Mouse (Mus musculus): Measurements from ENCODE around the gene Alg13. TPM values are rescaled to one million over a fixed set of nuclear protein-coding genes. Genes with fewer than 3 reads are reported as not detected.

Gene Alg13
- polyA plus RNA-seq, 2 experiments = 18.7 to 28.6 TPM

- WGBS = 19% methylated on average over 5 of the region's 5 CpGs
- ATAC-seq (ENCODE audit: low FRiP score, low read depth) (no peak), DNase-seq (ENCODE audit: low spot score) (no peak)
- Histone ChIP-seq H3K36me3 (ENCODE audit: control insufficient read depth, insufficient read depth, low read length) (no peaks in the 10 kb centered on the region), H3K4me1 (ENCODE audit: control insufficient read depth, insufficient read depth, low read length) (no peaks in the 10 kb centered on the region), H3K9me3 (ENCODE audit: control insufficient read depth, low read length) (no peaks in the 10 kb centered on the region), H3K9ac (ENCODE audit: low read depth, low read length, severe bottlenecking) (no peak overlapping the region), H3K27me3 (ENCODE audit: control insufficient read depth, insufficient read depth, low read length) (no peaks in the 10 kb centered on the region), H3K4me2 (replicated peaks; ENCODE audit: low read depth, low read length, severe bottlenecking) (no peak overlapping the region), H3K4me3 (replicated peaks; ENCODE audit: low read length) (no peak overlapping the region), H3K27ac (replicated peaks; ENCODE audit: low read depth, low read length) (no peak overlapping the region)
- TF ChIP-seq POLR2A (IDR thresholded peaks at IDR 0.05; ENCODE audit: borderline replicate concordance, extremely low read depth, insufficient read depth, insufficient read length) = no peak
These were observed 2.6 kb upstream of the Alg13 start for GRCm38 (mm10) chrX:144315028-144315427.

- no peak overlapping the region for H3K9ac ChIP-seq (ENCODE audit: low read depth, low read length, severe bottlenecking)
- no peak for DNase-seq (ENCODE audit: low spot score)
- H3K4me3 ChIP-seq (replicated peaks; ENCODE audit: low read length) = no peak overlapping the region
- no peak overlapping the region for H3K27ac ChIP-seq (replicated peaks; ENCODE audit: low read depth, low read length)
- no peaks in the 10 kb centered on the region for H3K9me3 ChIP-seq (ENCODE audit: control insufficient read depth, low read length)
- no peaks in the 10 kb centered on the region for H3K36me3 ChIP-seq (ENCODE audit: control insufficient read depth, insufficient read depth, low read length)
- ATAC-seq (ENCODE audit: low FRiP score, low read depth) = no peak
- no peak overlapping the region for H3K4me2 ChIP-seq (replicated peaks; ENCODE audit: low read depth, low read length, severe bottlenecking)
- TF ChIP-seq POLR2A (IDR thresholded peaks at IDR 0.05; ENCODE audit: borderline replicate concordance, extremely low read depth, insufficient read depth, insufficient read length) = no peak
- 61% methylated on average over 5 of the region's 5 CpGs for WGBS
- H3K27me3 ChIP-seq (ENCODE audit: control insufficient read depth, insufficient read depth, low read length) = no peaks in the 10 kb centered on the region
- no peaks in the 10 kb centered on the region for H3K4me1 ChIP-seq (ENCODE audit: control insufficient read depth, insufficient read depth, low read length)
These were observed 1.6 kb upstream of the Alg13 start for GRCm38 (mm10) chrX:144316004-144316403.

- Histone ChIP-seq H3K4me1 (ENCODE audit: control insufficient read depth, insufficient read depth, low read length) (no peaks in the 10 kb centered on the region), H3K27me3 (ENCODE audit: control insufficient read depth, insufficient read depth, low read length) (no peaks in the 10 kb centered on the region), H3K4me3 (replicated peaks; ENCODE audit: low read length) (peak overlapping the region; percentile 55), H3K9ac (ENCODE audit: low read depth, low read length, severe bottlenecking) (peak overlapping the region; percentile 69), H3K36me3 (ENCODE audit: control insufficient read depth, insufficient read depth, low read length) (no peaks in the 10 kb centered on the region), H3K9me3 (ENCODE audit: control insufficient read depth, low read length) (no peaks in the 10 kb centered on the region), H3K27ac (replicated peaks; ENCODE audit: low read depth, low read length) (peak overlapping the region; percentile 72), H3K4me2 (replicated peaks; ENCODE audit: low read depth, low read length, severe bottlenecking) (peak overlapping the region; percentile 60)
- WGBS = 19% methylated on average over 34 of the region's 53 CpGs
- TF ChIP-seq POLR2A (IDR thresholded peaks at IDR 0.05; ENCODE audit: borderline replicate concordance, extremely low read depth, insufficient read depth, insufficient read length) = no peak
- no peak for DNase-seq (ENCODE audit: low spot score)
- peak; percentile 65 for ATAC-seq (ENCODE audit: low FRiP score, low read depth)
These were observed 768 bp downstream of the Alg13 start for GRCm38 (mm10) chrX:144318164-144318979.

- no peaks in the 10 kb centered on the region for H3K9me3 ChIP-seq (ENCODE audit: control insufficient read depth, low read length)
- no peak overlapping the region for H3K9ac ChIP-seq (ENCODE audit: low read depth, low read length, severe bottlenecking)
- H3K36me3 ChIP-seq (ENCODE audit: control insufficient read depth, insufficient read depth, low read length) = no peaks in the 10 kb centered on the region
- peak overlapping the region; percentile 55 for H3K4me3 ChIP-seq (replicated peaks; ENCODE audit: low read length)
- DNase-seq (ENCODE audit: low spot score) (no peak), ATAC-seq (ENCODE audit: low FRiP score, low read depth) (no peak)
- no peaks in the 10 kb centered on the region for H3K4me1 ChIP-seq (ENCODE audit: control insufficient read depth, insufficient read depth, low read length)
- H3K27ac ChIP-seq (replicated peaks; ENCODE audit: low read depth, low read length) = no peak overlapping the region
- TF ChIP-seq POLR2A (IDR thresholded peaks at IDR 0.05; ENCODE audit: borderline replicate concordance, extremely low read depth, insufficient read depth, insufficient read length) = no peak
- peak overlapping the region; percentile 60 for H3K4me2 ChIP-seq (replicated peaks; ENCODE audit: low read depth, low read length, severe bottlenecking)
- H3K27me3 ChIP-seq (ENCODE audit: control insufficient read depth, insufficient read depth, low read length) = no peaks in the 10 kb centered on the region
- 34% methylated on average over 9 of the region's 9 CpGs for WGBS
These were observed 1.8 kb downstream of the Alg13 start for GRCm38 (mm10) chrX:144319366-144319765.

- Histone ChIP-seq H3K36me3 (ENCODE audit: control insufficient read depth, insufficient read depth, low read length) (no peaks in the 10 kb centered on the region), H3K27ac (replicated peaks; ENCODE audit: low read depth, low read length) (no peak overlapping the region)
These were observed 7.8 kb downstream of the Alg13 start for GRCm38 (mm10) chrX:144325375-144325774.

More at GRCm38 (mm10) chrX:144325375-144325774, 7.8 kb downstream of the Alg13 start:
- Histone ChIP-seq H3K9me3 (ENCODE audit: control insufficient read depth, low read length) (no peaks in the 10 kb centered on the region), H3K4me1 (ENCODE audit: control insufficient read depth, insufficient read depth, low read length) (no peaks in the 10 kb centered on the region), H3K9ac (ENCODE audit: low read depth, low read length, severe bottlenecking) (no peak overlapping the region), H3K4me3 (replicated peaks; ENCODE audit: low read length) (no peak overlapping the region), H3K4me2 (replicated peaks; ENCODE audit: low read depth, low read length, severe bottlenecking) (no peak overlapping the region), H3K27me3 (ENCODE audit: control insufficient read depth, insufficient read depth, low read length) (no peaks in the 10 kb centered on the region)
- TF ChIP-seq POLR2A (IDR thresholded peaks at IDR 0.05; ENCODE audit: borderline replicate concordance, extremely low read depth, insufficient read depth, insufficient read length) = no peak
- no peak for DNase-seq (ENCODE audit: low spot score)
- ATAC-seq (ENCODE audit: low FRiP score, low read depth) = no peak

Measured in limb, embryonic 14.5 days (tissue).